Mouse (Mus musculus): ENCODE results near the gene Cbfb.

DNA sequence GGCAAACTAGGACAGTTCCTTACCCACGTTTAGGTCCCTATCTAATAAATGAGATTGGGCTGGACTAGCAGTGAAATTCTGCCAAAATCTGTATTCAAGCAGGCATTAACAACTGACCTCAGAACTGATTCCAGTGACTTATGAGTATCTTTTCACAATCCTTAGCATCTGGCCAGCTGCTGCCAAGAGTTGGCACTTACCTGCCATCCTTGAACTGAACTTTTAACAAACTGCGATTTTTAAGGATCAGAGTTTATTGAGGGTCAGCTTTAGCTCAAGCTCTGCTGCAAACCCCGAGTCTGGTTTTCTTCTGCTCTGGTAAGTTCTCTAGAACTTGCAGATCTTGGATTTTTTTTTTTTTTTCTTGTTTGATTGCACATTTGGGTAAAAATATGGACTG, 892 bp upstream of the Cbfb start:
- no peak for TF ChIP-seq CTCF (IDR thresholded peaks at IDR 0.05; ENCODE audit: control insufficient read depth, insufficient read depth, low read length)
- no peak for TF ChIP-seq POLR2A (IDR thresholded peaks at IDR 0.05; ENCODE audit: borderline replicate concordance, control insufficient read depth, low read depth, low read length)

Data from bone marrow, adult 2 months (tissue).